Mouse (Mus musculus): Measurements from ENCODE around the gene Pitx2.

DNA sequence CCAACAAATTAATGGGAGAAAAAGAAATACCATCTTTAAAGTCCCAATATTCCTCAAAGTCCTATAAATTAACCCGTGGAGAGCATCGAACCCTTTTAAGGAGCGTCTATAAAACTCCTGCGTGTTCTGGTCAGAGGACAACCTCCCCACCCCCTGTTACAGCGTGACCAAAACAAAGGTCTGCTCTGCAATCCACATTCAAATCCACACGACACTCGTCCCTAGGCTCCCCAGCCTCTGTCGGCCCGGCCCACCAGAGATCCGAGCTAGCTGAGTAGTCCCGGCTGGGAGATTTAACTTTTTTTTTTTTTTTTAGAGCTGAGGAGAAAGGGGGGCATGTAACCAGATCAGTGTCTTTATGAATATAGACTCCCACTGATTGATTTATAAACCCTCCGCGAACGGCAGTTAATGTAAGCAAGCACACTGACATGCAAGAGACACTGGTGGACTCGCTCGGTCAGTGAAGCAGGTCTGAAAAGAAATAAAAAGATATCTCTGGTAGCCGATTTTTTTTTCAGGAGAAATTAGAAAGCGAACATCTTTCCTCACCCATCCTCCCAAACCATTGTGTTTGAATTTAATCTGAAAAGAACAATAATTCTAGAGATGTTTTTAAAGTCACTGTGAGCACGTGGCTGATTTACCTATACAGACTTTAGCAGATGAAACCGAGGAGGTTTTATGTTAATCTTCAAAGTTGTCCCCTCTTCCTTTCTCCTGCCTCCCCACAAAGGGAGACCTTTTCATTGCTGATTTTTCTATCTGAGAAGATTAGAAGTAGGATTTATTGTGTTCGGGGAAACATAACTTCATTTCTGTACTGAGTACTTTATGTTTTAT is 23.0 kb downstream of the Pitx2 start:
- TF ChIP-seq CTCF (IDR thresholded peaks at IDR 0.05; ENCODE audit: insufficient read depth, low read length) = no peak
- no peak for TF ChIP-seq POLR2A (IDR thresholded peaks at IDR 0.05; ENCODE audit: borderline replicate concordance, extremely low read depth, low read depth, low read length)

Measured in lung, adult 2 months (tissue).